Mouse (Mus musculus) E14TG2a.4 (cell line): Measurements from ENCODE around the gene Tbc1d21.

Experiments used
- H3K27me3 ChIP-seq: 2 replicates; pipeline ENCODE4 v1.6.1; 2014; ENCODE audit warnings: low read length, control low read depth; ENCODE audit not compliant: insufficient read depth
- H3K36me3 ChIP-seq: 2 replicates; pipeline ENCODE4 v1.6.1; 2014; ENCODE audit warnings: low read length, control low read depth; ENCODE audit not compliant: insufficient read depth
- H3K4me1 ChIP-seq: replicated peaks from 2 replicates; pipeline ENCODE4 v1.6.1; 2014; ENCODE audit warnings: low read depth, low read length, control low read depth
- H3K4me3 ChIP-seq: replicated peaks from 2 replicates; pipeline ENCODE4 v1.5.1; 2014; ENCODE audit warnings: mild to moderate bottlenecking, low read length
- H3K9me3 ChIP-seq: 2 replicates; pipeline ENCODE4 v1.6.1; 2014; ENCODE audit warnings: low read length, control low read depth
- CTCF ChIP-seq: conservative IDR thresholded peaks from 2 replicates; pipeline ENCODE4 v1.5.1; 2014; ENCODE audit warnings: low read length
- NANOG ChIP-seq: IDR thresholded peaks from 2 replicates; pipeline ENCODE4 v1.6.1; 2014; ENCODE audit warnings: borderline replicate concordance, low read length, mixed read lengths
- POU5F1 ChIP-seq: IDR thresholded peaks from 2 replicates; pipeline ENCODE4 v1.6.1; 2014; ENCODE audit warnings: low read length, borderline replicate concordance

Tbc1d21 gene

DNA sequence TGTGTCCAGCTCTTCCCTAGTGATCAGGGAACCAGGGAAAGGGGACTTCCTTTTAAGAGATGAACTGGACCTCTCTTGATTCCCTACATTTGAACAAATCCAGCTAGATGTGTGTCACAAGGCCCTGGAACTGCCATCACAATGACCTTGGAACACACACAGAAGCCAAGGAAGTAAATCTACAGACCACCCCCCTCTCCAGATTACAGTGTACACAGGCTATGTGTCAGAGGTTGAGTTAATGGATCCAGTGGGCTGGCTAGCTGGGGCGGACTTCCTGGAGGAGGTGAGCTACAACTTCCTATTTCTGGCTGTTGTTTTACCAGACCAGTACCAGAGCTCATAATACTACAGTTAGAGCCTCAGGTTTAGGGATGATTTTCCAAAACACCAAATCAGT is at the start of gene Tbc1d21:
Tbc1d21 (minus strand) TSS at position 101 of the 400 bp plus-strand sequence.
- Histone ChIP-seq H3K4me3 (no peak within 1 kb of the TSS), H3K9me3 (0 out of 2 replicates have a peak, but pooled peaks cover 7% of the 10 kb centered on the region), H3K4me1 (peaks cover 44% of the 10 kb centered on the region), H3K36me3 (no peaks in the 10 kb centered on the region), H3K27me3 (peaks cover 32% of the 10 kb centered on the region)
- TF ChIP-seq NANOG = no peak

DNA sequence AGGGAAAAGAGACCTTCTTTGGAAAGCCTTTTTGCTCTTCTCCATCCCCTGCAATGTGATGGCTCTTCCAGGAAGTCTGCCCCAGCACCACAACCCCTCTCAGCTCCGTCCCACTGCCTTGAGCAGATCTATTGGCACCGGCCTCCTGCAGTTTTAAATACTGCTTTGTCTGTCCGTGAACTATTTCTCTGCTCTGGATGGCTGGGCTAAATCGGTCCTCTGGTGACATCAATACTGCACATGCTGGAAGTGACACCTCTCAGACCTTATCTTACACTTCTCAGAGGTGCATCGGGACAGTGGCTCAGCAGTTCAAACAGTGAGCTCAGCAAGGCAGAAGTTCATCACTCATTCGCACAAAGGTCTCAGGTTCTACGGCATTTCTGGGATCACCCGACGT is 41.3 kb upstream of the Tbc1d21 start:
- peaks cover 68% of the 10 kb centered on the region for H3K27me3 ChIP-seq
- H3K4me1 ChIP-seq = no peaks in the 10 kb centered on the region
- H3K4me3 ChIP-seq = no peak overlapping the region
- no peaks in the 10 kb centered on the region for H3K36me3 ChIP-seq
- TF ChIP-seq NANOG = no peak
- TF ChIP-seq POU5F1 = no peak
- TF ChIP-seq CTCF = no peak
- H3K9me3 ChIP-seq = no peaks in the 10 kb centered on the region

DNA sequence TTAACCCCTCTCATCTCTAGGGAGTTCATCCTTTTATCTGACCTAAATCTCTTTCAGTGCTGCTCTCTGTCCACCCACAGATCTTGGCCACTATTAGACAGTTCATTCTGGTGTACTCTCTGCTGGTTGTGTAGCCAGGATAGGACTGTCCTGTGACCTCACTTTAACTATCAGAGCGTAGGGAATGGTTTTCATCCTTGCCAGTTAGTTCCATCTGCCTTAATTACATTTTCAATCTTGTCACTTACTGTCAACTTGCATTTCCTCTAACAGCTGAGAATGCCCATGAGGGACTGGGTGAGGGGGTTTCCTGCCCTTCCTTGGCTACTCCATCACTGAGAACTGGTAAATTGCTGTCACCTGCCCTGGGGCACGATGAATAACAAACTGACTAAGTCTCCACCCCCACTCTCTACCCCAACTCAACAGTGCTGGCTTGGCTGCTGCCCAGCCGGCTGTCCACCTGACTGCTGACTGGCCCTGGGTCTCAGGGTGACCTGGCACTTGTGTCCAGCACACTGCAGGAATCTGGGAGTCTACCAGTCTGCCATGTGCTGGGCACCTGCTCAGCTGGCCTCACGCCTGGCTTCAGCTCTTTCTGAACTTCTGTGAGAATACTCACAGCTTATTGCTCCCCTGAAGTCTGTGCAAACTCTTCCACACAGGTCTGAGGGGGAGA is 39.9 kb upstream of the Tbc1d21 start:
- H3K4me3 ChIP-seq = no peak overlapping the region
- no peaks in the 10 kb centered on the region for H3K4me1 ChIP-seq
- TF ChIP-seq POU5F1 (no peak), CTCF (no peak), NANOG (no peak)
- H3K27me3 ChIP-seq = peaks cover 71% of the 10 kb centered on the region
- no peaks in the 10 kb centered on the region for H3K9me3 ChIP-seq
- no peaks in the 10 kb centered on the region for H3K36me3 ChIP-seq

DNA sequence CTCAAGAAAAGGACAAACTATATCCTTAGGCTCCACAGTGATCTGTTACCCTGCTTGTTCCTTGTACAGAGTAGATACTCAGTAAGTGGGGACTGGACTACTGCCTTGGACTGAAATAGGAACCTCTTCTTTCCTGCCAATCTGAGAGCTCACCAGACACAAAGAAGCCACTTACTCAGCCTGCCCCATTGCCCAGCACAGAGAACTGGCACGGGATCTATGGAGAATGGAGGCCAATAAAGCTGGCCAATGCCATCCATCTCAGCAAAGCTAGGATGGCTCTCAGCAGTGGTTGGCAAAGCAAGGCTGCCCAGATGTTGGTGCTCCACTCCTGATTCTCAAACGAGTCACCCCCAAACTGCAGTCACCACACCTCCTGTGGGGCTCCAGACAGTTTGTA is 39.0 kb upstream of the Tbc1d21 start:
- Histone ChIP-seq H3K4me1 (no peaks in the 10 kb centered on the region), H3K9me3 (no peaks in the 10 kb centered on the region), H3K36me3 (no peaks in the 10 kb centered on the region), H3K4me3 (no peak overlapping the region), H3K27me3 (peaks cover 71% of the 10 kb centered on the region)
- TF ChIP-seq CTCF (no peak), POU5F1 (no peak), NANOG (no peak)

DNA sequence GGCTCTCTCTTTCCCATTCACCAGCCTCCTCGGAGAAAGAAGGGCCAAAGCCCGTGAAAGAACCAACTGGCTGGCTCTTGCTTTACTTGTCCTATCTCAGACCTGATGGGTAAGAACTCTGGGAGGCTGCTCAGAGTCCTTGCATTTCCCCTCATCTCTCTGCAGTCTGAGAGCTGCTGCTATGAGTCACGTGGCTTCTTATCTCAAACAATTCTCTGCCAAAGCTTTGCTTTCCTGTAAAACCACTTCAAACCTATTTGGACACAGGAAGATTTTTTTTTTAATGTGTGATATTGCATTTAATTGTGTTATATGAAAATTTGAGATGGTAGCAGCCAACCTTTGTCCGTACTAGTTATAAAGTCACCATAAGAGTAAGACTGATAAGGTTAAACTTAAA is 34.2 kb upstream of the Tbc1d21 start:
- TF ChIP-seq NANOG = no peak
- TF ChIP-seq CTCF = no peak
- no peak for TF ChIP-seq POU5F1
- Histone ChIP-seq H3K27me3 (peaks cover 59% of the 10 kb centered on the region), H3K9me3 (no peaks in the 10 kb centered on the region), H3K4me3 (no peak overlapping the region), H3K36me3 (no peaks in the 10 kb centered on the region), H3K4me1 (no peaks in the 10 kb centered on the region)

DNA sequence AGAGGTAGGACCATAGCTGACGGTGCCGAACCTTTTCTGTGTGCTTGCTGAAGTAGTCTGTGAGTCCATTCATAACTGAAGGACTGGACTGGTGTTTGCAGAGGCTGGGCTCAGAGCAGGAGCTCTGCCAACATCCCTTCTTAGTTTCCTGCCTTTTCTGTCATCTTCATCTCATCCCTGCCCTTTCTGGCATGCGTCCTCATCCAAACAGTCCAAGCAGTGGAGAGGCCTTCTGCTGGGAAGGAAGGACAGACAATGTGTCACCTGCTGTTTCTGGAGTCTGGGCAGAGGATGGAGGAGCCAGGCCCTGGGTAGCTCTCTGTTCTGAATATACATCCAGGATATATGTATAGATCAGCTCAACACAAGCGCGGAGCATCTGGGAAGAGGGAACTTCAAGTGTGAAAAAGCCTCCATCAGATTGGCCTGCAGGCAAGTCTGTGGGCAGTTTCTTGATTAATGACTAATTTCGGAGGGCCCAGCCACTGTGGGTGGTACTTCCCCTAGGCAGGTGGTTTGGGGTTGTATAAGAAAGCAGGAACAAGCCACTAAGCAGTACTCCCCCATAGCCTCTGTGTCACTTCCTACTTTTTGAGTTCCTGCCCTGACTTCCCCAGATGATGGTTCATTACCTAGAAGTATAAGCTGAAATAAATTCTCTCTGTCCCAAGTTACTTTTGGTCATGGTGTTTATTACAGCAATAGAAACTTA is 31.3 kb upstream of the Tbc1d21 start:
- H3K4me3 ChIP-seq = no peak overlapping the region
- H3K27me3 ChIP-seq = peaks cover 50% of the 10 kb centered on the region
- H3K9me3 ChIP-seq = no peaks in the 10 kb centered on the region
- H3K4me1 ChIP-seq = no peaks in the 10 kb centered on the region
- H3K36me3 ChIP-seq = no peaks in the 10 kb centered on the region
- no peak for TF ChIP-seq POU5F1
- no peak for TF ChIP-seq CTCF
- TF ChIP-seq NANOG = no peak

DNA sequence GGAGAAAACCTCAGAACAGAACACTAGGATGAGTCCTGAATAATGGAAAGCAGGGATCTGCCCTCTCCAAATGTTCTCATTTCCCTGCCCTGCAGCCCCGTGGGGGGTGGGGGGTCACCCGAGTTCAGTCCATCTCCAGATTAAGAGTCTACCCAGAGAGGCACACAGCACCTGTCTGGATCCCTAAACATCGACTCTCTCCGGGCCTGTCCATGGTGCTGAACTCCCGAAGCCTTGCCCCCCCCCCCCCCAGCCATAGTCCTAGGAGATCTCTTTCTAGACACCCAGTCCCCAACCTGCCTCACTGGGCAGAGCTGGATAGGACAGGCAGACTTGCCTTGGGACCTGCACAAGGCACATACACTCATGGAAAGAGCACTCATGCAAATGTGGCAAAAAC is 29.4 kb upstream of the Tbc1d21 start:
- H3K36me3 ChIP-seq = no peaks in the 10 kb centered on the region
- TF ChIP-seq NANOG (no peak), POU5F1 (no peak)
- no peak overlapping the region for H3K4me3 ChIP-seq
- peaks cover 41% of the 10 kb centered on the region for H3K27me3 ChIP-seq
- no peaks in the 10 kb centered on the region for H3K9me3 ChIP-seq
- H3K4me1 ChIP-seq = no peaks in the 10 kb centered on the region

DNA sequence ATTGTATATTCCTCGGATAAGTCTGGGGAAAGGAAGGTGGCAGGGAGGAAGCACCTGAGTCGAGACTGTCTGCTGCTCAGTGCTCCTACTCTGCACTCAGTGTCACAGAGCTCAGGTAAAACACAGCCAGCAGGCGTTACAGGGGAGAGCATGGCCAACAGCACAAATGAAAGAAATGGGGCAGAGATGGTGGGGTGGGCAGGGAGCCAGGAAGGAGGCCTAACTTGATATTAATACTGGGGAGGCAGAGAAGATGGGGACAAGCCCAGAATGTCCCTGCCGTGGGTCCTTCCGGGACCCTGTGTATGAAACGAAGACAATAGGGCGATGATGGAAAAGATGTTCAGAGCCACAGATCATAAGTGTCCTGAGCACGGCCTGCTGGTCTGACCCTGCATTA is 24.4 kb upstream of the Tbc1d21 start:
- no peaks in the 10 kb centered on the region for H3K9me3 ChIP-seq
- H3K36me3 ChIP-seq = no peaks in the 10 kb centered on the region
- H3K4me3 ChIP-seq = no peak overlapping the region
- peaks cover 11% of the 10 kb centered on the region for H3K4me1 ChIP-seq
- peaks cover 28% of the 10 kb centered on the region for H3K27me3 ChIP-seq
- TF ChIP-seq POU5F1 (no peak), CTCF (no peak), NANOG (no peak)

DNA sequence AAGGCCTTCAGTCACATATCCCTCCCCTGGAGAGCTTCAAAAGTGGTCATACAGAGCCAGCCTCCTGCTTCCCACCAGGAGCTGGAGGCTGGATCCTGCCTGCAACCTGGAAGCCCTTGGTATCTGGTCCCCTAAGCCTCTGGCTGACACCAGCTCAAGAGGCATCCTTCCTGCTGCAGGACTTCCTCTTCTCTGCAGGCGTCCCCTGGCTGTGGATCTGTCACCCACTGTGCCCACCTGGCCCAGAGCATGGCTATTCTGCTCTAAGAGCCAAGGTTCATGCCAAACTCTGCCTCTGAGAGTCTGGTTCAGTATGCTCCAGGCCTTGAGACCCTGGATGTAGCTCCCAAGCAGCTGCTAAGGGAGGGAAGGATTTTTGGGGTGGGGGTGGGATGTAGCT is 23.6 kb upstream of the Tbc1d21 start:
- no peak for TF ChIP-seq CTCF
- TF ChIP-seq NANOG = no peak
- TF ChIP-seq POU5F1 = no peak
- H3K4me3 ChIP-seq = no peak overlapping the region

More for the DNA sequence above, 23.6 kb upstream of the Tbc1d21 start:
- Histone ChIP-seq H3K36me3 (no peaks in the 10 kb centered on the region), H3K4me1 (peaks cover 17% of the 10 kb centered on the region), H3K27me3 (peaks cover 25% of the 10 kb centered on the region), H3K9me3 (no peaks in the 10 kb centered on the region)
